8 mouse cellular contexts compared by ENCODE assay signal in genomic region chr2:172393391-172394051, GRCm38 (mm10). TPM values are rescaled to one million over a fixed set of nuclear protein-coding genes. Genes with fewer than 3 reads are reported as not detected.
A peak's percentile ranks its signal among the peaks of the same experiment; 100 is the strongest.
DNase-seq lines count a peak whose midpoint lies in the region; ATAC-seq and TF ChIP-seq lines count a peak whose summit lies in the region.

TSS of gene Cass4 (plus strand) at chr2:172393794.

- no peak within 1 kb of the TSS for H3K9ac ChIP-seq in limb, embryonic 14.5 days (ENCODE audit: low read depth, low read length, severe bottlenecking)
- H3K9ac ChIP-seq in hindbrain, embryonic 11.5 days (ENCODE audit: low read depth, low read length): no peak within 1 kb of the TSS

- H3K4me1 ChIP-seq in limb, embryonic 14.5 days (ENCODE audit: control insufficient read depth, insufficient read depth, low read length): no peaks in the 10 kb centered on the region
- no peaks in the 10 kb centered on the region for H3K4me1 ChIP-seq in hindbrain, embryonic 11.5 days (replicated peaks; ENCODE audit: control insufficient read depth, insufficient read depth, low read length)

- DNase-seq in adrenal gland, postnatal 10 days: peak; percentile 45
- no peak for DNase-seq in adrenal gland, adult 8-10 months
- DNase-seq in R1 (ENCODE audit: low read depth, low spot score): peak; percentile 96
- peak; percentile 41 for DNase-seq in limb, embryonic 14.5 days (ENCODE audit: low spot score)
- no peak for DNase-seq in retina, postnatal 1 day
- no peak for DNase-seq in hindbrain, embryonic 11.5 days (ENCODE audit: low spot score)
- DNase-seq in kidney, adult 11 months: no peak

- ATAC-seq in limb, embryonic 14.5 days (ENCODE audit: low FRiP score, low read depth): no peak; the same call in 1 of the 2 replicates
- peak; percentile 82 for ATAC-seq in neutrophil, adult 5-6 weeks (ENCODE audit: extremely low read depth, insufficient number of reproducible peaks, low FRiP score, poor library complexity, severe bottlenecking)
- no peak for ATAC-seq in hindbrain, embryonic 11.5 days (ENCODE audit: low FRiP score)

- no peaks in the 10 kb centered on the region for H3K27me3 ChIP-seq in limb, embryonic 14.5 days (ENCODE audit: control insufficient read depth, insufficient read depth, low read length)
- H3K27me3 ChIP-seq in hindbrain, embryonic 11.5 days (ENCODE audit: control insufficient read depth, insufficient read depth, low read length): no peaks in the 10 kb centered on the region

- no peak for TF ChIP-seq POLR2A in limb, embryonic 14.5 days (IDR thresholded peaks at IDR 0.05; ENCODE audit: borderline replicate concordance, extremely low read depth, insufficient read depth, insufficient read length)

- H3K4me3 ChIP-seq in limb, embryonic 14.5 days (replicated peaks; ENCODE audit: low read length): no peak within 1 kb of the TSS
- H3K4me3 ChIP-seq in hindbrain, embryonic 11.5 days (ENCODE audit: low read depth, low read length): no peak within 1 kb of the TSS

- no peak within 1 kb of the TSS for H3K4me2 ChIP-seq in limb, embryonic 14.5 days (replicated peaks; ENCODE audit: low read depth, low read length, severe bottlenecking)
- H3K4me2 ChIP-seq in hindbrain, embryonic 11.5 days (replicated peaks; ENCODE audit: low read depth, low read length): no peak within 1 kb of the TSS

- H3K27ac ChIP-seq in limb, embryonic 14.5 days (replicated peaks; ENCODE audit: low read depth, low read length): no peak within 1 kb of the TSS
- no peak within 1 kb of the TSS for H3K27ac ChIP-seq in hindbrain, embryonic 11.5 days (ENCODE audit: low read depth, low read length)

- WGBS in limb, embryonic 14.5 days: 28% methylated on average over 13 of the region's 13 CpGs
- 32% methylated on average over 13 of the region's 13 CpGs for WGBS in hindbrain, embryonic 11.5 days

- H3K36me3 ChIP-seq in limb, embryonic 14.5 days (ENCODE audit: control insufficient read depth, insufficient read depth, low read length): no peaks in the 10 kb centered on the region
- H3K36me3 ChIP-seq in hindbrain, embryonic 11.5 days (ENCODE audit: control insufficient read depth, insufficient read depth, low read length): no peaks in the 10 kb centered on the region

- H3K9me3 ChIP-seq in limb, embryonic 14.5 days (ENCODE audit: control insufficient read depth, low read length): no peaks in the 10 kb centered on the region
- H3K9me3 ChIP-seq in hindbrain, embryonic 11.5 days (ENCODE audit: control insufficient read depth, low read length): no peaks in the 10 kb centered on the region

RNA-seq across cellular contexts. Expression of gene Cass4, which starts in this region (rescaled TPM):
- under 1 TPM; 0.36 to 0.45 TPM for total RNA-seq in adrenal gland, postnatal 10 days (2021)
- under 1 TPM in 3 of 4 experiments, not detected in 1; 0.12 to 0.25 (median 0.19) TPM for total RNA-seq in adrenal gland, adult 8-10 months (2022)
- polyA plus RNA-seq in limb, embryonic 14.5 days (2012; rRNA removed): 0.16 and 0.33 TPM in 2 replicates
- 0.28 and 0.50 TPM in 2 replicates for polyA plus RNA-seq in limb, embryonic 14.5 days (2014; fragmentation: Nextera tagmentation; extraction: Ambion mirVana)
- 30.7 and 34.6 TPM in 2 replicates for total RNA-seq in neutrophil, adult 5-6 weeks (2017)
- 0.12 and 0.40 TPM in 2 replicates for polyA plus RNA-seq in hindbrain, embryonic 11.5 days (2014; fragmentation: Nextera tagmentation; extraction: Ambion mirVana)

Comparison
In these comparisons a context has a peak if more than half of its experiments do, and no peak if none do; other contexts are left out.
1. RNA of gene Cass4 (total RNA-seq): 30.7 to 34.6 TPM in neutrophil, adult 5-6 weeks; 0.36 to 0.45 TPM in adrenal gland, postnatal 10 days and 0.12 to 0.25 TPM in adrenal gland, adult 8-10 months; every median in the first group is over 10 times any median in the second.
2. Peak in DNase-seq in adrenal gland, postnatal 10 days; RNA of the gene not detected or under 1 TPM.
3. Peak in DNase-seq in limb, embryonic 14.5 days; RNA of the gene not detected or under 1 TPM.